Mouse (Mus musculus) forelimb bud, embryonic 11.5 days (tissue): Measurements from ENCODE around the gene Emc10.
A peak's percentile ranks its signal among the peaks of the same experiment; 100 is the strongest.

ENCODE experiments used
- DNase-seq: peaks from one replicate; pipeline ENCODE4 v3.0.0-alpha.2; 2012; ENCODE audit warnings: low read depth, low spot score

The Emc10 gene

DNA sequence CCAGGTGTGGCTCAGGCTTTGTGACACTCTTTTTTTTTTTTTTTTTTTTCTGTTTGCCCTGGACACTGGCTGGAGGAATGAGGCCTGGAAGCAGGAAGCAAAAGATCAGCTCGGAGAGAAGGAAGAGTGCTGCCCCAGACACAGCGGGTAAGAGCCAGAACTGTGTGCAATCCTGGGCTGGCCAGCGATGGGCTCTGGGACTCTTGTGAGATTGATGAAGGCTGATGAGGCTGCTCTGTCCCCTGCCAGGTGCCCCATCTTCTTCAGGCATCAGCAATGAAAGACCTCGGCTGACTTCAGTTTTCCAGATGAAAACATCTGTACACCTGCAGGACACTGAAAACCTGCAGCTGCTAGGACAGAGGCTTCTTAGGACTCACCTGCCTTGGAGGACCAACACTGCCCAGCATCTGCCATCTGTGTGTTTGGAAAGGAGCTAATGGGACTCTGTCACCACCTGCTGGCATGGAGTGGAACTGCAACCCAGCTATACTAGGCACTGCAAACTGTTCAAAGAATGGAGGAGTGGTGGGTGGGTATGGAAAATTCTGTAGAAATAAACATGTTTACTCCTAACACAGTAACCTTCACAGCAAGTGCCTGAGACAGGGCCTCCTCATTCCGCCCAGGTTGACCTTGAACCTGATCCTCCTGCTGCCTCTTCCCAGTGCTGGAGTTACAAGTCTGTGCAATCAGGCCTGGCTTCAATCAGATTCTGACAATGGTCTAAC, 11.3 kb downstream of the Emc10 start:
- peak; percentile 85 for DNase-seq

GRCm38 (mm10) chr7:44484109-44484508, 12.2 kb downstream of the Emc10 start:
- no peak for DNase-seq

DNA sequence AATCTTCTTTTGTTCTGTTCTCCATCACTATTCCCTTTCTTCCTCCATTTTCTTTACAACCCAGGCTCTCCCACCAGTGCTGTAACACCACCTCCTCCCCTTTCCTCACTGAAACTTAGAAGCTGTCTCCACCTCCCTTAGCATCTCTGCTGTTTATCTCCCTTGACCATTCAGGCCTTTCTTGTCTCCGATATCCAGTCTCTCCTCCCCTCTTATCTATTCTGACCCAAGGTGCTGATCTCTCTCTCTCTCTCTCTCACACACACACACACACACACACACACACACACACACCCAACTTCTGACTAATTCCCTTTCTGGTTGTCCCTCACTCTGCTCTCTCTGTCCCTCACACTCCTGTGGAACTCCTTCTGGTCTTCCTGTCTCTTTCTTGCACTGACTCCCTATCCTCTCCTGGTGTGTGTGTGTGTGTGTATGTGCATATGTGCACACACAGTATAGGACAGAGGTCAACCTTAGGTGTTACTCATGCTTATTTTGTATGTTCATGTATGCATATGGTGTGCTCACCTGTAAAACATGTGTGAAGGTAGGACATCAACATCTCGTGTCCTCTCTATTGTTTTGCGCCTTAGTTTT, 13.4 kb downstream of the Emc10 start:
- DNase-seq = no peak

GRCm38 (mm10) chr7:44475046-44475614, 21.2 kb downstream of the Emc10 start:
- DNase-seq = no peak

DNA sequence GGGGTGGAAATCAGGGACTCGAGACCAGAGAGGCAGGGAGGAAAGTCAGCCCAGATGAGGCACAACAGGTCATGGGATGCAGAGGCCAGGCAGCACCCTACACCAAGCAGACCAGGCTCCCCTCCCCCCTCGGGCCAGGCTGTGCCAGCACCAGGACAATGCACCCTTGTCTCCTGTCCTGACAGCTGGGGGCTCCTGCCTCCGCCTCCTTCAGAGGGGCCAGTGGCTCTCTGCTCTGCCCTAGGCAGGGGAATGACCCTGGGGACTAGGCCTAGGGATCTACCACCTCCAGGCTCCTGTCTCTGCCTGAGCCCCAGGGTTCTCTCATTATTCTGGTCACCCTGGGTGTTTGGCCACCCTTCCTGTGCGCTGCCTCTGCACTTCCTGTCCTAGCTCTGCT, 21.9 kb downstream of the Emc10 start:
- DNase-seq = no peak

DNA sequence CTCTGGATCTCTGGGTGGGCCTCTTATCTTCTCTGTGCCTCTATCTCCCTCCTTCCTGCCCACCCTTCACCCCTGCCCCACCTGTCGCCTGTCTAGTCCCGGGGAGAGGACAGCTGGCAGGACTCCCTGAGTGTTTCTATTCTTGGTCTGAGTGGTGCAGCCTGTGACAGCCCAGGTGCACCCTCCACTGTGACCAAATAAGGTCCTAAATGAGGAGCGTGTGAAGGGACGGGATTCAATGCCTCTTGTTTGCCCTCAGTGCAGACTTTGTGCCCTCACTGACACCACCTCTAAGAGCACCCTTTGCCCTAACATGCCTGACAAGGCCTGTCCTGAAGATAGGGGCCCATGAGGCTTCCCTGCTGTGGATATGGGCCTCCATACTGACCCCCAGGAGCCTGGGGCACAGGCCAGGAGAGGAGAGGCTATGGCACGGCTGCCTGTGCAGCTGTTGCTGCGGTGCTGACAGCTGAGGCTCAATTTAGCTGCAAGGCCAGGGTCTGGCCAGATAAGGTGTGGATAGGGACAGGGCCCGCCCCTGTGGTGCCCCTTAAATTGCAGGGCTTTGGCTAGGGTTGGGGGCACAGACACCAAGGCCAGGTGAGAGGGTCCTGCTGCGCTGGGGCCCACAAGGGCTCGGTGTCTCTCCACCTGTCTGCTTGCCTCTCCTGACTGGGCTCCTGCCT, 23.2 kb downstream of the Emc10 start:
- DNase-seq = no peak

GRCm38 (mm10) chr7:44472558-44472885, 23.8 kb downstream of the Emc10 start:
- no peak for DNase-seq

- DNase-seq = no peak
Observed at GRCm38 (mm10) chr7:44471880-44472557, 24.3 kb downstream of the Emc10 start.

DNA sequence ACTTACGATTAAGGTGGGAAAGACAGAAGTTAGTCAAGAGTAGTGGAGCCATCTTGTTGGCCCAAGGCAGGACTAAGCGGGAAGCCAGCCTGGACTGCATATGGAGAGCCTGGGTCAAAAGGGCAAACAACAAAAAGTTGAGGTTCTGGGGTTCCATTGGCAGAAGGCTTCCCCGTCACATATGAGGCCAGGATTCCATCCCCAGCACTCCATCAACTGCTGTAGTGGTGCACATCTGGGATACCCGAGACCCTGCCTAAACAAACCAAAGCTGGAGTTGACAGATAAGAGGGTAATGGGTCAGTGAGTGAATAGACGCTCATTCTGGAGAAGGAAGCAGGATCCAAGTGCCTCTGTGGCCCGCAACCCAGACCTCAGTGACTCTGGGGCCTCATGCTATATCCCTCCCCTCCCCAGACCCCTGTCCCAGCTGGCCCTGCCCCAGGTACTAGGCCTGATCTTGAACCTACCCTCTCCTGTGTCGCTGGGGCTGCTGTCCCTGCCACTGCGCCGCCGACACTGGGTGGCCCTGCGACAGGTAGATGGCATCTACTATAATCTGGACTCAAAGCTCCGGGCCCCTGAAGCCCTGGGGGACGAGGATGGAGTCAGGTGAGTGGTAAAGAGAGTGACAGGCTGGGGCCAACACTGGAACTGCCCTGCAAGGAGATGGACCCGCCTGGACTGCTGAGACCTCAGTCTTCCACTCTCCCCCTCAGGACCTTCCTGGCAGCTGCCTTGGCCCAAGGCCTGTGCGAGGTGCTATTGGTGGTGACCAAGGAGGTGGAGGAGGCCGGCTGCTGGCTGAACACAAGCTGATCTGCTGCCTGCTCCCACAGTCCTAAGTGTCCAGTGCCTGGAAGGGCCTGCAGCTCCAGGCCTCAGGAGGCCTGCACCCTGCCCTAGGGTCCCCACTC, 25.4 kb downstream of the Emc10 start:
- no peak for DNase-seq

DNA sequence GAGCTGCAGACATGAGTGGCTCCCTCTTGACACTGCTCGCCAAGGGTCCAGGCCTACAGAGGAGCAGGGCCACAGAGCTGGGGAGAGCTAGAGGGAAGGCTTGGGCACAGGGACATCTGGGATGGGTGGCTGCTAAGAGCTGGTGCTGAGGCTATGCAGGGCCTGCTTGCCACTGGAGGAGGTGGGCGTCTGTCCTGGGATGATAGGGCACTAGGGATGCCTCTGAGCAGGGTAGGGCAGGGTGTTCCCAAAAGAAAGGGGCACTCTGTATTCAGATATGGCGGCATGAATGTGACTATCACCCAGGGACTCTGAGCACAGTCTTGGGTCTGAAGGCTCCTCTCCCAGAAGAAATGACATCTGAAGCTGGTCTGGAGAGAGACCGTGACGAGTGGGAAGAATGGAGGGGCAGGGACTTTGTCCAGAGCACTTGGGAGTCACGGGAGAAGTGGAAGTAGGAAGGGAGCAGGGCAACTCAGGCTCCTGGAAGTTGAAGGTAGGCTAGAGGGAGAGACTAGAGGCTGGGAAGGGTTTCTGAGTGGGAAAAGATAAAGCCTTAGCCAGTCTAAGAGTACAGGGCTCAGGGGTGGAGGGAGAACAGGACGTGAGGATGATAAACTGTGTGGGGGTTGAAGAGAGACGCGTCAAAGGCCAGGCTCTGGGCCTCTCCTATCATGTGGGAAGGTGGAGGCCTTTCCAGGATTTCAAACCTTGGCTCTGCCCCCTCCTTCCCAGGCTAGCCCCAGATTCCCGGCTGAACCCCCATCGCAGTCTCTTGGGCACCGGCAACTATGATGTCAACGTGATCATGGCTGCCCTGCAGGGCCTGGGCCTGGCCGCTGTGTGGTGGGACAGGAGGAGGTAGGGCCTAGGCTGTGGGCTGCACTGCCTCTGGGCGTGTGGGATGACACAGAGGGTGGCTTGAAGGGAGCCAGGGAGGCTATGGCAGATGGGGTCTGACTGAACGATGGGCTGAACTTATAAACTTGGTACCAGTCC, 26.4 kb downstream of the Emc10 start:
- DNase-seq = no peak

- no peak for DNase-seq
Observed at GRCm38 (mm10) chr7:44468644-44469285, 27.6 kb downstream of the Emc10 start.

DNA sequence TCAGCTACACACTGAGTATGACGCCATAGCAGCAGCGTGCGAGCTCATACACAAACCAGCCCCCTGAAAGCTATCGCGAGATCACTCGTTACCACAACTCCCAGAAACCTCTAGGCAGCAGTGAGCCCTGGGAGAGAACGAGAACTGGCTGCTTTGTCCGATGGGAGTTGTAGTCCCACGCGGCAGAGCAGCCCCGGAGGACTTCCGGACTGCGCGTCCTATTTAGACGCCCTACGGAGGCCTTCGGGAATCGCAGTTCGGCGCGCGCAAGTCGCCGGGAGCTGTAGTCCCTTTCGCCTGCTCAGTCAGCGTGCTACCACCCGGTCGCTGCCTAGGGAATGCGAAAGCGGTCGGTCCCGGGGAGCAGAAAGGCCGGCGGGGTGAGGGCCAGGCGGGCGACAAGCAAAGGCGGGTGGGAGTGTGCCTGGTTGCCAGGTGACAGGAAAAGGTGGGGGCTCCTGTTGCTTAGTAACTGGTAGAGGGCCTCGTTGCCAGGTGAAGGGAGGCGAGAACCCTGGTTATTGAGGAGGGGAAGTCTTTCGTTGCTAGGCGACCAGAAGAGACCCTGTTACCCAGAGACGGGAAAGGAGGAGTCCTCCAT, 28.4 kb downstream of the Emc10 start, which contains the start of gene Josd2:
Josd2 (plus strand) TSS at position 170 of the 601 bp plus-strand sequence.
- peak; percentile 99 for DNase-seq

DNA sequence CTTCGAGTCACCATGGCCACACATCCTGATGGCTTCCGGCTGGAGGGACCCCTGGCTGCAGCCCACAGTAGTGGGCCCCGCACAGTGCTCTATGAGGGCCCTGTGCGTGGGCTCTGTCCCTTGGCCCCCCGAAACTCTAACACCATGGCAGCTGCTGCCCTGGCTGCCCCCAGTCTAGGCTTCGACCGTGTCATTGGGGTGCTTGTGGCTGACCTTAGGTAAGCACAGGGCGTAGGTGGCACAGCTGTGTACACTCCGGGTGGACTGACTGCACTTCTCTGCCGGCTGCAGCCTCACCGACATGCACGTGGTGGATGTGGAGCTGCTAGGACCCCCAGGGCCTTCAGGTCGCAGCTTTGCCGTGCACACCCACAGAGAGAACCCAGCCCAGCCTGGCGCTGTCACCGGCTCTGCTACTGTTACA, 29.4 kb downstream of the Emc10 start:
- DNase-seq = no peak

DNA sequence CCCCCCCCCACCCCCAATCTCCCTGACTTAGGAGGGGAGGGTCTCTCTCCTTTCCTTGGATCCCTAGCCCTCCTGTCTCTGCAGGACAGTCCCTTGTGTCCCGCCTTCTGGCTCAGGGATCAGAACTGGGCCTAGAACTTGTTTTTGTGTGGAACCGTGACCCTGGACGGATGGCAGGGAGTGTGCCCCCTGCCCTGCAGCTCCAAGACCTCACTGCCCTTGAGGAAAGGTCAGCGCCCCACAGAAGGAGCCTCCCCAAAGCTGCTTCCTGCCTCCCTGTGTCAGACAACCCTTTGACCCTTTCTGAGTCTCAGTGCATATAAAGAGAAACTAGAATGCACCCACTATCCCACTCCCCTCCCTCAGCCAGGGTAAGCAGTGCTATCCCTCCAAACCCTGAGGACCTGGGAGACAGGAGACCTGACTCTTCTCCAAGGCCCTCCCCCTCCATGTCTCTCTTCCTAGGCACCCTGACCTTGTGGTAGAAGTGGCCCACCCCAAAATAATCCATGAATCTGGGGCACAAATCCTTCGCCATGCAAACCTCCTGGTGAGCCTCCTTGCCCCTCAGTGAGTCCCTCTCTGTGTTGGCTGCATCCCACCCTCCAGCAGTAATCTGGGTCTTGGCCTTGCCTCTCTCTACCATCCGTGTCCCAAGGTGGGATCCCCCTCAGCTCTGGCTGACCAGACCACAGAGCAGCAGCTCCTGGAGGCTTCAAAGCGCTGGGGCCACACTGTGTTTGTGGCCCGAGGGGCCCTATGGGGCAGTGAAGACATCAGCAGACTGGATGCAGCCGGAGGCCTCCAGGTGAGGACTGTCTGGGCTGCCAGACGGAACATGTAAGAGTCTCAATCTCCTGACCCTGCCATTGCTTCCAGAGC, 30.1 kb downstream of the Emc10 start:
- no peak for DNase-seq

DNA sequence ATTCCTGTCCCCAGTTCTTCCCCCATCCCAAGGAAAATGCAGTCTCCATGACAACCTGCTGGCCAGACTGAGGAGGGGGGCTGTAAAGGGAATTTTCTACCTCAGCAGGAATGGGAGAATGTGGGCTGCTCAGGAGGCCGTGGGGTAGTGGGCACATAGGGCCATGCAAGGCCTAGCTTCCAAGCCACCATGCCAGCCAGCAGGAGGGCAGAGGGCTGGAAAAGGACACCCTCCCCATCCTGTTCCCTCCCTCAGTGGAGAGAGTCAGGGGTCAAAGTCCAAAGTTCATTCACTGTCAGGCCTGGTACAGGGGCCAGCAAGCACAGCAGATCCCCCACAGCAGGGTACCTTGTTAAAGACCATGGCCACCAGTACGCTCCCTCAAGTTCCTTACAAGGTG, 31.2 kb downstream of the Emc10 start, which contains the start of gene Aspdh:
Aspdh (plus strand) TSS at position 281 of the 400 bp plus-strand sequence.
- no peak for DNase-seq

- no peak for DNase-seq
Observed at GRCm38 (mm10) chr7:44464511-44464910, 31.8 kb downstream of the Emc10 start.

DNA sequence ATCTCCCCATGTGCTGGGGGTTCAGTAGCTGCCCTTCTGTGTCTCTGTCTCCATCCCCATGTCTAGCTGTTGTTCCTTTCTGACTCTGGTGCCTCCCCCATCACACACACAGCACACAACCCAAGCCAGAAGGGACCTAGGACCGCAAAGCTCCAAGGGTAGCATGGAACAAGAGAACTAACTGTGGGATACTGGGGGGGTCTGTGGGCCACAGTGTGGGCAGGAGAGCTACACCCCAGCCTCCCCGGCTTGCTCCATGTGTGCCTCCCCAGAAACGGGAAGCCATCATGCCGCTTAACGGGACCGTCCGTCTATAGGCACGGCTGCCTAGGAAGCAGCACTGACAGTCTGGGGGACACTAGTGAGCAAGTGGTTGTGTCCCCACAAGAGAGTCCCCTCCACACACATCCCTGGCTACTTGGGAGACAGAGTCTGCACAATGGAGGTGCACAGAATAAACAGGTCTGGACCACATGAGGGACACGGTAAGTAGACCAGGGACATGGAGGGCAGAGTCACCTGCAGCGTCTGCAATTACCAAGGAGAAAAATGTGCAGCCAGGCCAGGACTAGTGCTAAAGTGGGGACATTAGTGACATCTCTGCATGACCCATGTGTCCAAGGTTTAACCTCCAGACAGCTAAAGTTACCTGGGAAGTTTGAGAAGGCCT, 32.6 kb downstream of the Emc10 start:
- no peak for DNase-seq
